Mouse (Mus musculus): ENCODE measurements at regions not wholly inside any gene's neighbourhood (a gene's known extent, or its start where the extent isn't known, plus 50 kb on each side); places are given as distances from the start of the nearest gene placed in this dataset.

GRCm38 (mm10) chr10:96924266-96924672 lies 307.5 kb downstream of the Btg1 start:
- TF ChIP-seq POLR2A (IDR thresholded peaks at IDR 0.05; ENCODE audit: low read depth, low read length) (no peak), CTCF (IDR thresholded peaks at IDR 0.05; ENCODE audit: extremely low read depth, insufficient read depth, insufficient read length, insufficient replicate concordance) (no peak)
